ENCODE assay signal across 8 mouse cellular contexts in the genomic region with DNA sequence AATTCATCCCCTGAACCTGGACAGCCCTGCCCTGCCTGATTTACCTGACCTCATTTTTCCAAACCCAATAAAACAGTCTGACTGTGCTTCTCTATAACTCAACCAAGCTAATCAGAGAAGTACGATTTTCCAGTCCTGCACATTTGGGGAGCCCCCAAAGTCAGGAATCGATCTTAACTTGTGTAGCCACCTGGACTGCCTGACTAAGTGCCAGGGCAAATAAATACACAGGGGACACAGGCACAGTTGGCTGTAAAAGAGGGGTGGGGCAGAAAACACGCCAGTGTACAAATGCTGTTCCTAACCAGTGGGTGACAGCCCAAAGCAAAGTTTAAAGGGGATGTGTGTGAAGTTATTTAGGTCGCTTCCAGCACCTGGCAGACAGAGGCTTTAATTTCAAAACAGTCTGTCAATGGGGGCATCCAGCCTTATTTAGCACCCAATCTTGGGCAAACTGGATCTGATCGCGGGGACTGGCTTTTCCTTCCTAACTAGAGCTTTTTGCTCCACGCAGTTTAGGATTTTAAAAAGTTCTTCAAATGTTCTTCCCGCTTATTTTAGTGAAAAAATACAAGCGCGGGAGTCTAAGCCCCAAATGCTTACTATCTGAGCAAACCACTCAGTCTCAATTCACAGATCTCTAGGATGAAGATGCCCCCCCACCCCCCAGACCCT. TPM values are rescaled to one million over a fixed set of nuclear protein-coding genes. Genes with fewer than 3 reads are reported as not detected.
DNase-seq lines count a peak whose midpoint lies in the region; ATAC-seq and TF ChIP-seq lines count a peak whose summit lies in the region.

No protein-coding gene starts in this region.

- no peak for ATAC-seq in heart, embryonic 13.5 days (ENCODE audit: extremely low read depth, insufficient number of reproducible peaks, low FRiP score, low TSS enrichment)
- no peak for ATAC-seq in forebrain, postnatal 0 days
- ATAC-seq in liver, embryonic 12.5 days = no peak

- 5% methylated on average over 10 of the region's 10 CpGs for WGBS in heart, embryonic 13.5 days
- 7% methylated on average over 10 of the region's 10 CpGs for WGBS in forebrain, postnatal 0 days
- WGBS in liver, embryonic 12.5 days (ENCODE audit: insufficient replicate concordance) = 3% methylated on average over 10 of the region's 10 CpGs

- H3K4me2 ChIP-seq in heart, embryonic 13.5 days = peak overlapping the region; percentile 97
- peak overlapping the region; percentile 67 for H3K4me2 ChIP-seq in forebrain, postnatal 0 days (ENCODE audit: low read depth)
- peak overlapping the region; percentile 84 for H3K4me2 ChIP-seq in liver, embryonic 12.5 days

- H3K27ac ChIP-seq in heart, embryonic 13.5 days (replicated peaks) = peak overlapping the region; percentile 70; the same call in 1 of the 2 replicates
- H3K27ac ChIP-seq in forebrain, postnatal 0 days (ENCODE audit: low read depth, low read length) = no peak overlapping the region
- H3K27ac ChIP-seq in liver, embryonic 12.5 days = peak overlapping the region; percentile 64; the same call in 1 of the 2 replicates

- peaks cover 15% of the 10 kb centered on the region for H3K4me1 ChIP-seq in heart, embryonic 13.5 days
- H3K4me1 ChIP-seq in forebrain, postnatal 0 days (ENCODE audit: insufficient read depth) = peaks cover 9% of the 10 kb centered on the region; the same call in 1 of the 2 replicates
- H3K4me1 ChIP-seq in liver, embryonic 12.5 days = peaks cover 21% of the 10 kb centered on the region

- H3K4me3 ChIP-seq in heart, embryonic 13.5 days = peak overlapping the region; percentile 93
- peak overlapping the region; percentile 83 for H3K4me3 ChIP-seq in forebrain, postnatal 0 days (ENCODE audit: low read depth, low read length)
- H3K4me3 ChIP-seq in liver, embryonic 12.5 days = peak overlapping the region; percentile 81

- H3K36me3 ChIP-seq in heart, embryonic 13.5 days = peaks cover 32% of the 10 kb centered on the region
- peaks cover 8% of the 10 kb centered on the region; the same call in 1 of the 2 replicates for H3K36me3 ChIP-seq in forebrain, postnatal 0 days (ENCODE audit: insufficient read depth)
- peaks cover 31% of the 10 kb centered on the region for H3K36me3 ChIP-seq in liver, embryonic 12.5 days

- DNase-seq in heart, postnatal 36 days = no peak
- DNase-seq in MN1 (ENCODE audit: low spot score) = peak; percentile 44
- DNase-seq in forebrain, postnatal 0 days = no peak
- peak; percentile 6 to 12 for DNase-seq in thymus, postnatal 10 days (ENCODE audit: low spot score in 2 of 2)
- DNase-seq in spleen, adult 12 weeks (ENCODE audit: low spot score) = no peak
- no peak for DNase-seq in frontal cortex, postnatal 25 days (ENCODE audit: low spot score in 2 of 2)

- H3K27me3 ChIP-seq in heart, embryonic 13.5 days (replicated peaks) = no peaks in the 10 kb centered on the region; the same call in 1 of the 2 replicates
- H3K27me3 ChIP-seq in forebrain, postnatal 0 days (ENCODE audit: insufficient read depth, low read length) = no peaks in the 10 kb centered on the region
- H3K27me3 ChIP-seq in liver, embryonic 12.5 days (replicated peaks) = no peaks in the 10 kb centered on the region; the same call in 1 of the 2 replicates

- intact Hi-C loops in heart, postnatal 36 days (cut with DNase I) = loop anchor here (10.0 kb wide), 2 partner anchors 716 to 914 kb away; a partner anchor contains a TSS

- TF ChIP-seq CTCF in forebrain, postnatal 0 days (IDR thresholded peaks at IDR 0.05; ENCODE audit: low read depth) = no peak

- H3K9me3 ChIP-seq in heart, embryonic 13.5 days = no peaks in the 10 kb centered on the region
- no peaks in the 10 kb centered on the region for H3K9me3 ChIP-seq in forebrain, postnatal 0 days (ENCODE audit: low read length)
- H3K9me3 ChIP-seq in liver, embryonic 12.5 days (replicated peaks) = no peaks in the 10 kb centered on the region

- H3K9ac ChIP-seq in heart, embryonic 13.5 days = peak overlapping the region; percentile 92
- H3K9ac ChIP-seq in forebrain, postnatal 0 days = peak overlapping the region; percentile 70
- H3K9ac ChIP-seq in liver, embryonic 12.5 days = peak overlapping the region; percentile 82

RNA-seq across cellular contexts. Expression of a gene that starts 0.7 kb away (rescaled TPM):
- polyA plus RNA-seq in heart, embryonic 13.5 days (2015; fragmentation: Nextera tagmentation; extraction: Ambion mirVana) = 36.5 and 36.8 TPM in 2 replicates
- 10 to 100 TPM; 19.2 to 23.0 TPM for total RNA-seq in heart, postnatal 36 days (2021)
- total RNA-seq in forebrain, postnatal 0 days (2014; rRNA removed) = 27.6 and 38.9 TPM in 2 replicates
- polyA plus RNA-seq in forebrain, postnatal 0 days (2015; fragmentation: Nextera tagmentation; extraction: Ambion mirVana) = 35.0 and 36.5 TPM in 2 replicates
- 69.7 and 70.5 TPM in 2 replicates for polyA plus RNA-seq in liver, embryonic 12.5 days (2016; fragmentation: Nextera tagmentation; extraction: Ambion mirVana)

Comparison
In these comparisons a context has a peak if more than half of its experiments do, and no peak if none do; other contexts are left out.
1. DNase-seq: peak in MN1 (single experiment) and thymus, postnatal 10 days (2 of 2); none in heart, postnatal 36 days (0 of 2), forebrain, postnatal 0 days (single experiment), spleen, adult 12 weeks (single experiment) and frontal cortex, postnatal 25 days (0 of 2).
2. Peak in every context shown above with its lines, with median percentiles within 50 percentile points of each other: H3K4me2 ChIP-seq, H3K4me3 ChIP-seq and H3K9ac ChIP-seq.